Mouse (Mus musculus) adrenal gland, postnatal 36 days (tissue): ENCODE measurements around the gene Hypm. TPM values are rescaled to one million over a fixed set of nuclear protein-coding genes. Genes with fewer than 3 reads are reported as not detected.

ENCODE experiments used
- DNase-seq, 2 experiments: peaks; one replicate each; pipeline ENCODE4 v3.0.0; 2021; ENCODE audit warnings: mixed read lengths in 1 of 2
- long read RNA-seq, 2 experiments: library from polyadenylated mRNA; stranded (forward); transcript quantifications; one replicate each; pipeline ENCODE4 v2.0.0; 2021; ENCODE audit warnings: borderline sequencing depth in 2 of 2
- total RNA-seq, 2 experiments: library from RNA; stranded (reverse); gene quantifications; 2 replicates each; pipeline ENCODE4 v1.2.3; 2021

Hypm gene
- total RNA-seq, result not detected
- long read RNA-seq, experiment 1, result 0 reads
- long read RNA-seq, experiment 2, result 0 reads

- no peak for DNase-seq
Observed at GRCm38 (mm10) chrX:9846628-9847027, at the start of gene Hypm. TSS of gene Hypm (plus strand) at chrX:9846928.

- no peak for DNase-seq
Observed at GRCm38 (mm10) chrX:9810101-9810500, 36.6 kb upstream of the Hypm start.

GRCm38 (mm10) chrX:9812469-9812868, 34.3 kb upstream of the Hypm start:
- DNase-seq, result no peak

GRCm38 (mm10) chrX:9834779-9835178, 11.9 kb upstream of the Hypm start:
- DNase-seq, result no peak

- no peak for DNase-seq
Observed at GRCm38 (mm10) chrX:9849403-9849802, 2.7 kb downstream of the Hypm start, which contains the start of gene H2al3. TSS of gene H2al3 (plus strand) at chrX:9849703.

- DNase-seq, result no peak
Observed at GRCm38 (mm10) chrX:9861859-9862258, 15.1 kb downstream of the Hypm start.

GRCm38 (mm10) chrX:9875519-9875918, 28.8 kb downstream of the Hypm start:
- no peak for DNase-seq

- no peak for DNase-seq
Observed at GRCm38 (mm10) chrX:9885322-9885721, 38.6 kb downstream of the Hypm start, which contains the start of gene Sytl5. TSS of gene Sytl5 (plus strand) at chrX:9885622.

Other genes starting within 250 kb of the Hypm start
- gene Dynlt3, start 183.9 kb upstream of the Hypm start, total RNA-seq, result 100 to 1,000 TPM; 151 to 158 TPM
- under 1 TPM in 1 of 2 experiments, not detected in 1; 0.63 TPM for gene H2al3, start 2.8 kb downstream of the Hypm start, total RNA-seq
- 1 to 10 TPM; 8.7 to 9.4 TPM for gene Sytl5, start 38.7 kb downstream of the Hypm start, total RNA-seq